In the genomic region with DNA sequence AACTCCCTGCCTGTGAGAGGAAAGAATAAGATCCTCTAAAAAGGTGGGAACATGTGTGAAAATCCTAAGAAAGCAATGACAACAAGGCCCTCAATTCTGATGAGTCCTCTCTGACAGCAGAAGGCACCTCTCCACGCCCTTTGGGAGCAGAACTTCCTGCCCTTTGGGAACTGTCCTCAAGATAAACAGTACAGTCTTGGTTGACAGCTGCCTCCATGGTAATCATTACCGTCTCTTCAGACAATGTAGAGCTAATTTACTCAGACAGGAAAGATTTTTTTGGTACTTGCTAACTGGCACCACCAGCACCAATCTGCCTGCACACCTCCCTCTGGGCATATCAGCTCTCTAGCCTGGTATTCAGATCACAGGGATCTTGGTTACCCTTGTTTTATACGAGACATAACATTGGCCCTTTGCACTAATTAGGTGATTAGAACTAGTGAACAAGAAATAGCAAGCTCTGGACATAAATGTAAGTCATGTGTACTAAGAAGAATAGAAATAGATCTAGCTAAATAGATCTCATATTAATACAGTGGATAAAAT, we compare ENCODE assay signal across 26 mouse cellular contexts.
"Had no signal": no experiment of that assay in that cellular context is flagged by ENCODE, and none has a peak within 500 bp of the region (broad histone marks: within the 10 kb centered on the region; RNA-seq: fewer than 3 reads in every experiment).

No protein-coding gene starts in this region.

- H3K27ac ChIP-seq: heart, adult 2 months; heart, embryonic 13.5 days; heart, embryonic 15.5 days; hindbrain, embryonic 10.5 days; hindbrain, embryonic 12.5 days; hindbrain, embryonic 14.5 days; intestine, embryonic 15.5 days; layer of hippocampus, adult 2 months; left cerebral cortex, adult 2 months; limb, embryonic 10.5 days; limb, embryonic 12.5 days had no signal

- H3K27me3 ChIP-seq: heart, embryonic 13.5 days; heart, embryonic 15.5 days; hindbrain, embryonic 12.5 days; intestine, embryonic 15.5 days; limb, embryonic 12.5 days had no signal

- H3K9me3 ChIP-seq: heart, embryonic 13.5 days; heart, embryonic 15.5 days; hindbrain, embryonic 10.5 days; hindbrain, embryonic 12.5 days; intestine, embryonic 15.5 days; limb, embryonic 10.5 days; limb, embryonic 12.5 days had no signal

- H3K36me3 ChIP-seq: heart, embryonic 13.5 days; heart, embryonic 15.5 days; hindbrain, embryonic 10.5 days; hindbrain, embryonic 12.5 days; intestine, embryonic 15.5 days; limb, embryonic 10.5 days; limb, embryonic 12.5 days had no signal

- H3K4me2 ChIP-seq: heart, embryonic 11.5 days; heart, embryonic 13.5 days; heart, embryonic 15.5 days; hindbrain, embryonic 12.5 days; hindbrain, embryonic 14.5 days; intestine, embryonic 15.5 days; limb, embryonic 12.5 days had no signal

- H3K4me1 ChIP-seq: heart, embryonic 13.5 days; heart, embryonic 15.5 days; hindbrain, embryonic 10.5 days; hindbrain, embryonic 12.5 days; intestine, embryonic 15.5 days; limb, embryonic 10.5 days; limb, embryonic 12.5 days had no signal

- H3K4me3 ChIP-seq: heart, adult 2 months; heart, embryonic 13.5 days; heart, embryonic 15.5 days; hindbrain, embryonic 10.5 days; hindbrain, embryonic 12.5 days; intestine, embryonic 15.5 days; layer of hippocampus, adult 2 months; left cerebral cortex, adult 2 months; limb, embryonic 10.5 days; limb, embryonic 12.5 days had no signal

- ATAC-seq: hindbrain, embryonic 16.5 days; inflammation-experienced regulatory T-cells, adult 6 months; intestine, embryonic 15.5 days; intestine, postnatal 0 days had no signal

- H3K9ac ChIP-seq: heart, embryonic 13.5 days; heart, embryonic 15.5 days; hindbrain, embryonic 12.5 days; hindbrain, embryonic 14.5 days; intestine, embryonic 15.5 days; limb, embryonic 12.5 days had no signal

- DNase-seq: gastrocnemius, postnatal 14 days; gastrocnemius, postnatal 36 days; heart, adult 11 months; heart, adult 2 months; heart, postnatal 14 days; heart, postnatal 36 days; kidney, adult 18-20 months; kidney, adult 8-10 months; kidney, postnatal 10 days; kidney, postnatal 25 days; kidney, postnatal 4 days; liver had no signal
